ENCODE assay signal across 22 mouse cellular contexts in the genomic region with DNA sequence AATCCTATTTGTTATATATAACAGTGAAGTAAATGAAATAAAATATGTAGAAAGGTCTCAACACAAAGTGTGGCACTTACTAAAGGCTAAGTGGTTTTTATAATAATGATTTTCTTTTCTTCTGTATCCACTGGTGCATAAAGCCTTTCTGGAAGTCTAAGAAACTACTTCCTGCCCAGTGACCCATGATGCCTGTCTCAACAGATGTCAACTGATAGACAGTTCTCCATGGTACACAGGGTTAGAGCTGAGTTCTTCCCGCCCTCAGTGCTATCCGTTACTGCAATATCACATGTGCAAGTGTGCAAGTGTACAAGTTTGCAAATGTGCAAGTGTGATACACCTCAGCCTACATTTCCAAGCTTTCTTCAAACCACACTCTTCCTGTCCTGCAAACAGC.
DNase-seq lines count a peak whose midpoint lies in the region; ATAC-seq and TF ChIP-seq lines count a peak whose summit lies in the region.
"Had no signal": no experiment of that assay in that cellular context is flagged by ENCODE, and none has a peak within 500 bp of the region (broad histone marks: within the 10 kb centered on the region; RNA-seq: fewer than 3 reads in every experiment).

No protein-coding gene starts in this region.

- H3K9ac ChIP-seq in forebrain, embryonic 13.5 days = no peak overlapping the region
- H3K9ac ChIP-seq: forebrain, postnatal 0 days; hindbrain, embryonic 12.5 days; hindbrain, embryonic 15.5 days had no signal

- no peaks in the 10 kb centered on the region for H3K36me3 ChIP-seq in spleen, adult 2 months (ENCODE audit: control insufficient read depth, insufficient read depth, low read length)
- no peaks in the 10 kb centered on the region for H3K36me3 ChIP-seq in forebrain, embryonic 13.5 days (ENCODE audit: poor library complexity, severe bottlenecking)
- H3K36me3 ChIP-seq: forebrain, embryonic 10.5 days; hindbrain, embryonic 12.5 days; hindbrain, embryonic 15.5 days had no signal

- peaks cover 10% of the 10 kb centered on the region for H3K4me1 ChIP-seq in spleen, adult 2 months (ENCODE audit: control insufficient read depth, insufficient read depth, insufficient read length)
- H3K4me1 ChIP-seq in bone marrow, adult 2 months (ENCODE audit: control insufficient read depth, insufficient read depth, low read length) = no peaks in the 10 kb centered on the region; the same call in 1 of the 2 replicates
- H3K4me1 ChIP-seq in forebrain, embryonic 13.5 days = no peaks in the 10 kb centered on the region
- H3K4me1 ChIP-seq: forebrain, embryonic 10.5 days; hindbrain, embryonic 12.5 days; hindbrain, embryonic 15.5 days had no signal

- H3K27me3 ChIP-seq in spleen, adult 2 months (ENCODE audit: control insufficient read depth, insufficient read depth, low read length) = no peaks in the 10 kb centered on the region
- H3K27me3 ChIP-seq in forebrain, embryonic 13.5 days = no peaks in the 10 kb centered on the region
- H3K27me3 ChIP-seq: hindbrain, embryonic 12.5 days; hindbrain, embryonic 15.5 days had no signal

- WGBS in spleen, adult 2 months = 30% methylated on average over 2 of the region's 2 CpGs
- 53% methylated on average over 2 of the region's 2 CpGs for WGBS in bone marrow, adult 2 months
- WGBS in forebrain, embryonic 13.5 days = 84% methylated on average over 2 of the region's 2 CpGs

- no peak for ATAC-seq in forebrain, embryonic 13.5 days
- ATAC-seq: CD4-positive, CD25-positive, alpha-beta regulatory T cell, adult 4 months; forebrain, embryonic 14.5 days; forebrain, postnatal 0 days had no signal

- no peak overlapping the region for H3K4me2 ChIP-seq in forebrain, embryonic 13.5 days
- H3K4me2 ChIP-seq: heart, embryonic 11.5 days; hindbrain, embryonic 12.5 days; hindbrain, embryonic 15.5 days had no signal

- H3K4me3 ChIP-seq in spleen, adult 2 months (ENCODE audit: extremely low read depth, insufficient read depth, insufficient read length) = no peak overlapping the region
- no peak overlapping the region for H3K4me3 ChIP-seq in bone marrow, adult 2 months (replicated peaks; ENCODE audit: control insufficient read depth, low read depth, low read length)
- H3K4me3 ChIP-seq in forebrain, embryonic 13.5 days = no peak overlapping the region
- H3K4me3 ChIP-seq: forebrain, embryonic 10.5 days; gastrocnemius, adult 2 months; heart, adult 2 months; hindbrain, embryonic 12.5 days; hindbrain, embryonic 15.5 days had no signal

- no peaks in the 10 kb centered on the region for H3K9me3 ChIP-seq in forebrain, embryonic 13.5 days (replicated peaks)
- H3K9me3 ChIP-seq: forebrain, embryonic 10.5 days; hindbrain, embryonic 12.5 days; hindbrain, embryonic 15.5 days had no signal

- TF ChIP-seq CTCF in spleen, adult 2 months (IDR thresholded peaks at IDR 0.05; ENCODE audit: extremely low read depth, insufficient read depth, insufficient read length, insufficient replicate concordance) = no peak
- TF ChIP-seq CTCF in bone marrow, adult 2 months (IDR thresholded peaks at IDR 0.05; ENCODE audit: control insufficient read depth, insufficient read depth, low read length) = no peak

- TF ChIP-seq POLR2A in spleen, adult 2 months (IDR thresholded peaks at IDR 0.05; ENCODE audit: low read depth, low read length) = no peak
- no peak for TF ChIP-seq POLR2A in bone marrow, adult 2 months (IDR thresholded peaks at IDR 0.05; ENCODE audit: borderline replicate concordance, control insufficient read depth, low read depth, low read length)

- peak; percentile 35 for DNase-seq in heart, adult 11 months
- DNase-seq in heart, adult 9 months (ENCODE audit: low spot score in 2 of 2) = no peak
- DNase-seq in spleen, adult 2 months (ENCODE audit: low read depth in 1 of 2, low spot score in 2 of 2) = peak; percentile 3 to 13
- no peak for DNase-seq in spleen, adult 18-20 months
- DNase-seq in adrenal gland, adult 18-20 months (ENCODE audit: low spot score in 2 of 2) = no peak
- DNase-seq: adrenal gland, adult 8-10 months; adrenal gland, postnatal 25 days; cerebellum, adult 18-20 months; cerebellum, adult 9-10 months; cerebellum, postnatal 14 days; forebrain, postnatal 0 days; gastrocnemius, adult 2 months; gastrocnemius, postnatal 14 days; heart, adult 2 months had no signal

- no peak overlapping the region for H3K27ac ChIP-seq in spleen, adult 2 months (ENCODE audit: insufficient read depth, low read length)
- H3K27ac ChIP-seq in bone marrow, adult 2 months (ENCODE audit: control insufficient read depth, insufficient read depth, low read depth, low read length, poor library complexity) = peak overlapping the region; percentile 44; the same call in 1 of the 2 replicates
- no peak overlapping the region for H3K27ac ChIP-seq in forebrain, embryonic 13.5 days
- H3K27ac ChIP-seq: forebrain, embryonic 10.5 days; gastrocnemius, adult 2 months; heart, adult 2 months; hindbrain, embryonic 12.5 days; hindbrain, embryonic 15.5 days had no signal

Comparison
In these comparisons a context has a peak if more than half of its experiments do, and no peak if none do; other contexts are left out.
1. DNase-seq: peak in heart, adult 11 months (single experiment) and spleen, adult 2 months (2 of 2); none in heart, adult 9 months (0 of 2), spleen, adult 18-20 months (0 of 2) and adrenal gland, adult 18-20 months (0 of 2).